Mouse (Mus musculus) natural killer cell, adult 2 months (primary cell): ENCODE results near the gene Laptm5.

ENCODE experiments used
- DNase-seq, 2 experiments: peaks; one replicate each; pipeline ENCODE4 v3.0.0; 2022; ENCODE audit warnings: low spot score in 2 of 2

Laptm5 gene

DNA sequence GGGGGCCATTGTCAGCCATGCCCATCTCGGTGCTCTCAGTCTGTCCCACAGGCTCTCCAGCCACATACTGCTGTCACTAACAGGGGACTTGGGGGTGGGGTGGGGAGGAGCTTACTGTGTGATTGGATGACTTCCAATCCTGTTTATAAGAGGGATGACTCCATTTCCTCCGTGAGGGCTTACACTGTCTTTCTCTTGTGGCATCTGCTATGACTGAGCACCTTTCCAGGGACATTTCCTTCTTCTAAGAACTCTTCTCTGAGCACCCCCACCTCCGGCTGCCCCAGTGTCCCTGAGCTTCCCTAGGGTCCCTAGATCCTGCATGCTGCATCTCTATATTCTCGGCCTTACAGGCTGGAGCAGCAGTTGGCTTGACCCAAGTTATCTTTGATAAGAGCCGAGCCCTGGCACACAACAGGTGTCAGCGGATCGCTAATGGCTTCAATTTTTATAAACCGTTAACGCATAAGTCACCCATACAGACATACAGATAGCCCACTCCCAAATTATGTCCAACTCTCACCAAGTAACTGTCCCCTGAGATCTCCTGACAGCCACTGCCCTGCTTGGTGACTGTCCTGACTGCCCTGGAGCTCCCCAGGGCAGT is 6.9 kb downstream of the Laptm5 start:
- no peak for DNase-seq

DNA sequence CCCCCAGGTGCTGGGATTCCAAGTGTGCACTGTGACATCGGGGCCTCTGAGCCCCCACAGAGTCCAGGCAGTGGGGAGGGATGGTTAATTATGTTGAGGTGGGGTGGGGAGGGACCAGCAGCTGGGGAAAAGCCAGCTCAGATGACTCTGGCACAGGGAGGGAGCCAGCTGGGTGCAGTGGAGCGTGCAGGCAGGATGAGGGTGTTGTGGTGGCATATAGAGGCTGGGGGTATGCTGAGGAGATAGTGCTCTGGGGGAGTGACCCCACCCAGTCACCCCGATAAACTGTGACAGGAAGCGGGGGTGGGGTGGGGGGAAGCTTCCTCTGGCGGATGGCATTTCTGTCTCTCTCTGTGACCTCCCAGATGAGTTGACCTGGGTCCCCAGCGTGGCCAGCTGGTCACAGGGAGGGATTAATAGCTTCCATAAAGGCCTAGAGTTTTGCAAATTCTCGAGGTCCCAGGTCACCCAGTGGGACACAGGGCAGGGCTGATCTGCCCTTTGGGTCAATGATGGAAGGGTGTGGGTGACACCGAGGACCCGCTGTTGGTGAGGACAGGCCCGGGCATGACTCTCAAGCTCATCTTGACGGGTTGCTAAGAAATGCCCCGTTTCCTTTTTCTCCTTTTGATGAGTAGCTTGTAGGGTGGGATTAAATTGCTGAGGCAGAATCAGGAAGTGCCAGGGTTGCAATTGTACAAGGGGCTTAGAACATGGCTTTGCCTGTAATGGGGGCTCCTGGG is 8.2 kb downstream of the Laptm5 start:
- DNase-seq, result peak; percentile 77 to 80

DNA sequence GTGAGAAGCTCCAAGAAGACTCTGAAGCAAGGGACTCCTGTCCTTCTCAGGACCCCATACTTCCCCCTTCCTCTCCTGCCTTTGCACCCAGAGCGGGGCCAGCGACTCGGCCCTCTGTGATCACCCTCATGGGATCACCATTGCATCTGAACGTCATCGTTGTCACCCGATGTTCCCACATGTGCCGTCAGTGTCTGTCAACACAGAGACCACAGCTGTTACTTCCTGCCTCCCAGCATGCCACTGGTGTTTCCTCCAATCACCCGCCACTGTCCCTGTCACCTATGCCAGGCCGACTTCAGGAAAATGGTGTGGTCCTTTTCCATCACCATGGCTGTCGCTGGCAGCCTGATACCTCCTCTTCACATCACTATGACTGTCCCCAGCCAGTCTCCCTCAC is 9.1 kb downstream of the Laptm5 start:
- DNase-seq, result peak; percentile 79 to 87

DNA sequence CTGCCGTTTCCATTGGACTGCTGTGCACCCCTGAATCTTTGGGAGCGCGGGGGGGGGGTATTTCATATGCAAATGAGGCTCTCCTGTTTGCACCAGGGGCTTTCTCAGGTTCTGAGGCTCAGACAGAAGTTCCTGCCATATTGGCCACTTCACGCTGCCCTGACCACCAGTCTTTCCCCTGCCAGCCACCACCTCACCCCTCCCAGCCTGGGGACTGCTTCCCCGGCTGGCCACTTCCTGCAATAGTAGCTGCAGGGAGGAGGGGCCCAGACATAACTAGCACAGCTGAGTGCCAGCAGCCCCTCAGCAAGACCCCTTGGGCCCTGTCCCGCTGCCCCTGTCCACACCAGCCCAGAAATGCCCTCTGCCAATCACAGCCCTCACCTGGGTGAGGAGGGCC is 13.3 kb downstream of the Laptm5 start:
- peak; percentile 61 to 73 for DNase-seq

- no peak for DNase-seq
Measured at GRCm38 (mm10) chr4:130927821-130928220, 14.9 kb downstream of the Laptm5 start.

GRCm38 (mm10) chr4:130942644-130943043 is 29.7 kb downstream of the Laptm5 start:
- no peak for DNase-seq

DNA sequence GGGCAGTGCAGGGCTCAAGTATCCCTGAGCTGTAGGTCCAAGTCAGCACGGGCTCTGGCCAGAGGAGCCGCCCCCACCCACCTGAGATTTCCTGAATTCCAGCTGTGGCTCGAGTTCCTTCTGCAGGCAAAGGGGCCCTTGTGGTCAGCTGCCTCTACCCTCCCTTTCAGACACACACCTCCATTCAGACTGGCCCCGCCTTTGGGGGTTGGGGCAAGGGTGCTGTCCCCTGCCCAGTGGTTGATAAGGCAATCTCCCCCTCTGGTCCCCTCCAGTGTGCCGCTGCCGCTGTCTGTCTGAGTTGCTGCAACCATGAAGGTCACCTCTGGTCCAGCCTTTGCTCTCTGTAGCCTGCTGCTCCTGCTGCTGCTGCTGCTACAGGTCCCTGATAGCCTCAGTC is 31.2 kb downstream of the Laptm5 start, which contains the start of gene Matn1:
TSS of gene Matn1 (plus strand) at position 274 of the 400 bp plus-strand sequence.
- DNase-seq, result no peak

GRCm38 (mm10) chr4:130944779-130945178 is 31.9 kb downstream of the Laptm5 start:
- no peak for DNase-seq

DNA sequence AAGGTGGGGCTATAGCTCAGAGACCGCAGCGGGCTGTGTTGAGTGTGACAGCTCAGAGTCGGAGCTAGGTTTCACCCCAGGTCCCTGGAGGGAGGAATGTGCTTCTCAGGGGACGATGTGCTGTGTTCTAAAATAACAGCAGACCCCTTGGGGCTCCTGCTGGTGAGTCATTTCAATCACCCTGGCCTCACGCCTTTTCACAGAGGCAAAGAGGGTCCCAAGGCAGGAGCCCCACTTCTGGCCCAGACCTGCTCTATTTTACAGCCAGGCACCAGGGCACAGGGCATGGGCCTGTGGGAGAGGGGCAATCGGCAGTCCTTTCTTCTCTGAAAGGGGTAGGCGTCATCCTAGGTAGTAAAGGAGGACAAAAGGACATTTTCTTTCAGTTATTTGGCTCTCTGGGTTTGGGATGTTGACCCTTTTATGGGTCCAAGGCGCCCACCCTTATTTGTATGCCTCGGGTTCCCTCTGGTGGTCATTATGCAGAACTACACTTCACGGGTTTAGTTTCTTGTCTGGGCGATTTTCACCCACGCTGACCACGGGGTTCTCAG is 34.2 kb downstream of the Laptm5 start:
- peak; percentile 46 to 47 for DNase-seq

DNA sequence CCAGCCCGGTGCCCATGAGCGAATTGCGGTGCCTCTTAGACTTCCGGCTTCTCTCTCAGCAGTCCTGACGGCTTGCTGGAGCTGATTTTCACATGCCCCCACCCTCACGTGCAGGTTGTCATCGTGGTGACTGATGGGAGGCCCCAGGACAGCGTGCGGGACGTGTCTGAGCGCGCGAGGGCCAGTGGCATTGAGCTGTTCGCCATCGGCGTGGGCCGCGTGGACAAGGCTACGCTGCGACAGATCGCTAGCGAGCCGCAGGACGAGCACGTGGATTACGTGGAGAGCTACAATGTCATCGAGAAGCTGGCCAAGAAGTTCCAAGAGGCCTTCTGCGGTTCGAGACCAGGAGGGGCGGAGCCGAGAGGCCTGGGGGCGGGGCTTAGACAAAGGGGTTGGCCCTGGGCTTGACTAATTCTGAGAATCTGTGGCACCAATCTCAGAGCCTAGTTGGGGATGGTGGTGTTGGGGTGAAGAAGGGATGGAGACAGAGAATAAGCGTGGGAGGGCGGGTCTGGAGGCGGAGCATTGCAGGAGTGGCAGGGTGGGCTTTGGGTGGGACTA is 37.0 kb downstream of the Laptm5 start:
- DNase-seq, result no peak

DNA sequence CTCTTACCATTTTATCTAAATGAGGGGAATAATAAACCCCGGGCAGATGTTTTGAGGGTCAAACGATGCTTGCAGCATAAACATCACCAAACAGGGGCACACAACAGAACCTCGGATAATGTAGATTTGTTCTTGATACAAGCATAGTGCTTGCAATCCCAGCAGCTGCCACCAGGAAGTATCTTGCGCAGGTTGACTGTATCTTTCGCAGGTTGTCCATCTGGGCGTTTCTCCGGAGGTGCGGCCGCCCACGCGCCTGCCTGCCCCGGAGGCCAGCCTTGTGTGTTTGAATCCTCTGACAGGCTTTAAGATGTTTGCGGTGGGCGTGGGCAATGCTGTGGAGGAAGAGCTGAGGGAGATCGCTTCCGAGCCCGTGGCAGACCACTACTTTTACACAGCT is 39.6 kb downstream of the Laptm5 start:
- peak; percentile 34 to 54 for DNase-seq

- no peak for DNase-seq
Measured at GRCm38 (mm10) chr4:130957156-130957555, 44.2 kb downstream of the Laptm5 start.

- DNase-seq, result no peak
Measured at GRCm38 (mm10) chr4:130958812-130959211, 45.9 kb downstream of the Laptm5 start.

DNA sequence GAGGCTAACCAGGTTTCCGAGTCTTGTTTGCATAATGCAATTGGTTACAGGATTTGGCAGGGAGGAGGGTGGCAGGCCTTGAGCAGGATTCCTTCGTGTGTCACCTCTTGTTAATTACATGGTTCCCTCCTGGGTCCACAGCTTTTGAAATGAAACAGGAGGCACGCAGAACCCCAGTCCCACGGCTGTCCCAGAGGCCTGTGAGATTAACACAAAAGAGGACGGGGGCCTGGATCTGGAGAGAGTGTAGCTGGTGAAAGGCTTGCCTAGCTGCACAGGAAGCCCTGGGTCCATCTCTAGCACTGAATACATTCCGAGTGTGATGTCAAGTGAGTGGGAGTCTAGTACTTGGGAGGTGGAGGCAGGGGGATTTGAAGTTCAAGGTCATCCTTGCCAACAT is 46.8 kb downstream of the Laptm5 start:
- DNase-seq, result no peak

DNA sequence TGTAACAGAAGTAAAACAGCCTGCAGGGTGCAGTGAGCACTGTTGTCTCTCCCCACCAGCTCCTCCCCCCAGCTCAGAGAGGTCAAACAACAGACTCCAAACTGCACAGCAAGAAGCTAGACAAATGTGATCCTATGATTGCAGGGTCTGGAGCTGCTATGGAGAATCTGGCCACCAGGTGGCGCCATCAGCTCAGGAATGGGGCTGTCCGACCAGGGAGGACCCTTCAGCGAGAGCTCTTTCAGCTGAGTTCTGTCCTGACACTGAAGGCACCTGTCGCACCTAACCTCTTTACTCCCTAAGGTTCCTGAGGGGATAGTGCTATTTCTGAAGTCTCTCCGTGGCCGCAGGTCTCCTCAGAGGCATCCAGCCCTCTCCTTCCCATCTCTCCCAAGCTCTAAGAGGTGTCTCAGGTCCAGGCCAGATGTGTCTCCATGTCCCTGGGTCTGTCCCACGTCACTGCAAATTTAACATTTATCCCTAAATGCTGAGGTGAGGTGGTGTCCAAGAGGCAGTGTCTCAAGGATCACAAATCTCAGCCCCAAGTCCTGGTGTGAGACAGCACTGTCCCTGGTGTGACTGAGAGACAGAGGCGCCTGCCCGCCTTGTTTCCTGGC is 47.3 kb downstream of the Laptm5 start:
- peak; percentile 65 to 71 for DNase-seq

DNA sequence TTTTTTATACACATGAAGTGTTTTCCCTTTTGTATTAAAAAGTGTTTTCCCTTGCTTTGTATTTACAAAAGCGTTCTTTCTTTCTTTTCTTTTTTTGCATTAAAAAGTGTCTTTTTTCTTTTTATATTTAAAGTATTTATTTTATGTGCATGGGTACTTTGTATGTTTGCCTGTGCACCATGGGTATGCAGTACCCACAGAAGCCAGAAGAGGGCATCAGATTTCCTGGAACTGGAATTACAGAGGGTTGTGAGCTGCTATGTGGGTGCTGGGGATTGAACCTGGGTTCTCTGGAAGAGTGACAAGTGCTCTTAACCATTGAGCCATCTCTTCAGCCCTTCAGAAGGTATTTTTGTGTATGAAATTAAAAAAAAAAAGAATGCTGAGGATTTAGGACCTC is 58.4 kb downstream of the Laptm5 start:
- no peak for DNase-seq

GRCm38 (mm10) chr4:130972421-130972829 is 59.5 kb downstream of the Laptm5 start:
- no peak for DNase-seq

DNA sequence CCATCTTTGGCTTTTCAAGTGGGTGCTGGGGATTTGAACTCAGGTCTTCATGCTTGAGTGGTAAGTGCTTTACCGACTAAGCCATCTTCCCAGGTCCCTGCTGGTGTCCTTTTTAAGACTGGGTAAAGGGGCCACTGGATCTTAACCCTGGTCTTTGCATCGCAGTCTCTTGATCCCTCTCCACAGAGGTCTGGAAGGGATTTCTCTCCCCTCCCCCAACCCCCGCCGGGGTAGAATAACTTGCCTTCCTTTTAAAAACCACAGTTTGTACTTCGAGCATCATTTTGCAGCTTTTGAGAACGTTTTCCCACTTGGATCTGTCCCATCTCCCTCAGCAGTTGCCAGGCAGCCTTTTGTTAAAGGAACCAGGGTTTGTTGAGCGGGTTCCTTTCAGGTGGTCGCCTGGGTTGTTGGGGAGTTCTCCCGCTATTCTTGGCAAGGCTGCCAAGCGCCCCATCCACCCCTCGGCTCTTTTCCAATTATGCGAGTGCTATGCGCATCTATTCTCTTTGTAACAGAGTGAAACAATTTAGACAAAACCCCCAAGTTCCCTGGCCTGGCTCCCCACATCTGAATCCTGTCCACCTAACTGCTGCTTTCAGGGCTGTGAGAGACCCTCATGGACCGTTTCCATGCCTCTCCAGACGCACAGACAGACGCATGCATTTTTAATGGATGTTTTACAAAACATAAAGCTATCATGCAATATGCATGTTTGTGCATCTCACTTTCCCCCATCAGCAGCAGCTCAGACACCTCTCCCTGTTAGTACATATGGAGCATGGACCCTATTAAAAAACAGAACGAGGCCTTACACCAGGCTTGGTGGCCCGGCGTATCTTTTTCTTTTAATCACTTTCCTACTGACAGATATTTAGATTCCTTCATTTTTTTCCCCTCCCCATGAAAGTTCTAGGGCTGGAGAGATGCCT is 60.7 kb downstream of the Laptm5 start:
- no peak for DNase-seq

- no peak for DNase-seq
Measured at GRCm38 (mm10) chr4:130978981-130979380, 66.1 kb downstream of the Laptm5 start.

GRCm38 (mm10) chr4:130984416-130985182 is 71.7 kb downstream of the Laptm5 start:
- DNase-seq, result no peak
